Mouse (Mus musculus) left cerebral cortex, adult 9 months (tissue): ENCODE results near the gene Ccdc89.

Experiments
- DNase-seq, 2 experiments: peaks; one replicate each; pipeline ENCODE4 v3.0.0; 2022; ENCODE audit warnings: low spot score in 2 of 2

Ccdc89 gene

DNA sequence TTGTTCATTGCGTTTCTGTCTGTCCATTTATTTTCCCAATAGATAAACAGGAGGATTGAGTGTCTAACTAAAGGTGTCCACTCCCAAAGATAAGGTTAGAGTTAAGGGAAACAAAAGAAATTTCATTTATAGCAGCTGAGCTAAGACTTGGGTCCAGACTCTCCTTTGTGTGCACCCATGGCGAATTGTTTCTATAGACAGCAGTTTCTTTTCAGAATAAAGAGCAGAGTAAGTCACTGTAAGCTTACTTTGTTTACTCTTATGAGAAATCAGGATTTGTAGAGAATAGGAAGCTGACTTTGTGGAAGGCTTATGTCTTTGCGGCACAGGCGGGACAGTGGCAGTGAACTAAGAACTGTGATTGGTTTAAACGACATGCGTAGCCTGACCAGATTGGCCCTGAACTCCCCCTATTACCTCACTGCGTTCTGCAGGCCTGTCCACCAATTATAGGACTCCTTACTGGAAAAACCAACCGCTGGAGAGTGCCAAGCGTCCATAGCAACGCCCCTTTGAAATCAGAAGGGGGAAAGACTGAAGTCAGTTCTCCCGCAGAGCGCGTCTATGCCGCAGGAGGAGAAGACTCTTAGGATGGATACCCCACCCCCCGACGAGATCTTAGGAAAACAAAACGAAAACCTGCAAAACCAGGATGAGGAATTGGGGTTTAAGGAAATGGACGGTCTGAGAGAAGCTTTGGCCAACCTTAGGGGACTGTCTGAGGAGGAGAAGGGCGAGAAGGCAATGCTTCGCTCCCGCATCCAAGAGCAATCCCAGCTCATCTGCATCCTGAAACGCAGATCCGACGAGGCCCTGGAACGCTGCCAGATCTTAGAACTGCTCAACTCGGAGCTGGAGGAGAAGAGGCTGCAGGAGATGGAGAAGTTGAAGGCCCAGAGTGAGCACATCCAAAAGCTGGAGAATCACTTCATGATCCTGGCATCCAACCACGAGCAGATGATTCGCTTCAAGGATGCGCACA is at the start of gene Ccdc89:
Gene Ccdc89 (plus strand): TSS at position 558 of the 982 bp plus-strand sequence.
- peak; percentile 76 to 86 for DNase-seq

DNA sequence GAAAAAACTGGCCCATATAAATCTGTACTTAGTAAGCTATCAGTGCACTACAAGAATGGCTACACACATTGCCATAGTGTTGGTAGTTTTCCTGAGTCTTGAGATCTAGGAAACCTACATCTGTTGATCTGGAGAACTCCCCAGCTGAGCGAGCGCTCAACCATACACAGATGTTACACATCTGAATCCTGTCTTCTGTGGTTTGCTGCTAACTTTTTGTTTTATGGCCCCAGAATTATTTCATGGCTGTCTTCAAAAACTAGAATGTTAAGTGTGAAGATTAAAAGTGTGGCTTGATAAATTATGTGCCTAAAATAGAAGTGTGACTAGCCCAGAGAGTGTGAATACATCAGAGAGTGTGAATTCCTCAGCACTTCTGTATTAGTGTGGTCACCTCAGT is 42.0 kb upstream of the Ccdc89 start:
- DNase-seq: no peak

GRCm38 (mm10) chr7:90386885-90387459 is 39.4 kb upstream of the Ccdc89 start:
- DNase-seq: peak; percentile 14 to 64

GRCm38 (mm10) chr7:90389765-90390164 is 36.6 kb upstream of the Ccdc89 start:
- DNase-seq: no peak

DNA sequence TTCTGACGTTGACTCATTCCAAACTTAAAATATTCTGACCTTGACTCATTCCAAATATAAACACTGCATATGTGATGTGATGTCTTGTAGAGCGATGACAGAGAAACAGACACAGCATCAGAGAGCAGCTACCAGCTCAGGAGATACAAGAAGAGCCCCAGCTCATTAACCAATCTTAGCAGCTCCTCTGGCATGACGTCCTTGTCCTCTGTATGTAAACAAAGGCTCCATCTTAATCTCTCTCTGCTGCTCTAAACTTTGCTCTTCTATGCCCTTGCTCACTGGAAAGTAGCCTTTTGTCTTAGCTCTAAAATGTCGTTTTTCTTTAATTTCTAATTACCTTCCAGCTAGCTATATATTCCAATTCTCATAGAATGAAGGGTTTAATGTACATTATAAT is 31.3 kb upstream of the Ccdc89 start:
- no peak for DNase-seq

DNA sequence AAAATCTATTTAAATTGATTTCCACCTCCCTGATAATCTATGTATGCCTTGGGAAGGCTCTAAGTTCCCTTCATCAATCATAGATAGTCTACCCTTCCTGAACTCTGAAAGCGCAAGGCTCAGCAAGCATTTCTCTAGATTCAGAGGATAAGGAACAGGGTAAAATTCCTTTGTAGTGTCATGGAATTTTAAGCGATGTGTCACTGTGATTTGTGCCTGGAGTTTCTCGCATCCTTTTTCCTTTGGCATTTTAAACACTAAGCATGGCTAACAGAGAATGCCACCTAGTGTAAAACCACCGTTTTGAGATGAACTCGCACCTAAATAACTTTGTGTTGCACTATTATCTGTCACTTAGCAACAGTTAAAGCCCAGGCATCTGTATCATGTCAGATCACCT is 30.4 kb upstream of the Ccdc89 start:
- no peak for DNase-seq

DNA sequence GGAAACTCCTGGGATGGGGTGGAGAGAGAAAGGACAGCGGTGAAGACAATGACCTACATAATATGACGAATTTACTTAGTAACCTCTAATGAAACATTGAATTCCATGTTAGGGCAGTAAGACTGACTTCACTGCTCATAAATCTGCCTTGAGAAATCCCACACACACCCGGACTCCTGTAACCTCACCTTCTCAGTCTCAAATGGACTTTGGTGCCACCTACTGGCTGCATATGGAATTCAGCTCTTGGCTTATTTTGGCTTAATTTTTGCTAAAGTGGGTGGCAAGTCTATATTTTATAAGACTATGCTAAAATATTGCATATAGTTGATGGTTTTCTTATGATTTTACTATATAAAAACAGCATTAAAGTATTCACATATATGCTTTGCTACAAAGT is 16.4 kb upstream of the Ccdc89 start:
- DNase-seq: peak in 1 of 2 experiments; percentile 71

DNA sequence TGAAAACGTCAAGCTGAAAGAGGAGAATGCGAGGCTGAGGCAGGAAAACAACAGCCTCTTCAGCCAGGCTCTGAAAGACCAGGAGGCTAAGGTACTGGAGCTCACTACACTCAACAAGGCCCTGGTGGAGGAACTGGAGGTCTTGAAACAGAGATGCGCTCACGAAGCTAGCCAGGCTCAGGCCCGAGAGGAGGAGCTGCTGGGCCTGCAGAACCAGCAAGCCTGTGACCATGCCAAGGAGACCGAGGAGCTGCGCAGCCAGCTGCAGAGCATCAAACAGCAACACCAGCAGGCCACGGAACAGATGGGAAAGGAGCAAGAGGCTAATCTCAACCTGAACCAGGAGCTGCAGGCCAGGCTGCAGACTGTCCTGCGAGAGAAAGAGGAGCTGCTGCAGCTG is 629 bp downstream of the Ccdc89 start:
- DNase-seq: no peak

DNA sequence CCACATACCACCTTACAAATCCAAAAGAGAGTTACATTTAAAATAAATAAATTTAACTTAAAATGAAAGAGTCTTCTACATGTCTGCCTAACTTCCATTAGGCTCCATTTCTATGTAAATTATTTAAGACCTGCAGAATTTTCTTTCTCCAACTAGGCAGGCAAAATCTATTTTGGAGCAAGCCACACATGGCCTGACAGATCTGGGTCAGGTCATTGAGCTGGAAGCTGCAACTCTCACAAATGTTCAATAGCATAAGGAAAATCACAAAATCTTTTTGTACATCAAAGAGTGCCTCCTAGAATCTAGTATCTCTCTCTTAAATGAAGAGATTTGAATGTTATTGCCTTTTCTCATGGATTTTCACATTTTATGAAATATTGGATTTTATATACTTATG is 5.8 kb downstream of the Ccdc89 start:
- DNase-seq: no peak

GRCm38 (mm10) chr7:90440044-90440443 is 13.7 kb downstream of the Ccdc89 start:
- DNase-seq: no peak

GRCm38 (mm10) chr7:90442070-90442469 is 15.7 kb downstream of the Ccdc89 start:
- no peak for DNase-seq

DNA sequence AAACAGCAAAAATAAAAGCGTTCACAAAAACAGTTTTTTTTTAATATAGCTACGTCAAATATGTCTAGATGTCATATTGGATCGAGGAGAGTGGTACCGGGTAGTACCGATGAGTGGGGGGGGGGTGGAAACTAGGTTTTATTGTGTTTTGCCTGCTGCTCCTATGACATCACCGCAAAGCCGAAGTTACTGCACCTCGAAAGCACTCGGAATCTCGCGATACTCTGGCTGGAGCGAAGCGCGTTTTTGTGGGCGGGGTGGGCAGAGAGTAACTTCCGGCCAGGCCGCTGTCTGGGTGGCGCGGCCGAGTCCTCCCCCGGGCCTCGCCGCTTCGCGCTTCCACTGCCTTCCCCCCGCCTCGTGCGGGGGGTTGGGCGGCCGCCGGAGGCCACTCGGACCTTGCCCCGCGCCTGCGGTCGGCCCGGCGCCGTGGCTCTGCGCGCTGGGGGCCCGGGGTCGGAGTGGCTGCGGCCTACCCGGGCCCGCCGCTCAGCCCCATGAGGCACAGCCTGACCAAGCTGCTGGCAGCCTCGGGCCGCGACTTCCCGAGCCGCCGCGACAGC is 16.2 kb downstream of the Ccdc89 start, which contains the start of gene Crebzf:
Gene Crebzf (plus strand): TSS at position 212 of the 563 bp plus-strand sequence.
- DNase-seq: peak; percentile 89 to 96

DNA sequence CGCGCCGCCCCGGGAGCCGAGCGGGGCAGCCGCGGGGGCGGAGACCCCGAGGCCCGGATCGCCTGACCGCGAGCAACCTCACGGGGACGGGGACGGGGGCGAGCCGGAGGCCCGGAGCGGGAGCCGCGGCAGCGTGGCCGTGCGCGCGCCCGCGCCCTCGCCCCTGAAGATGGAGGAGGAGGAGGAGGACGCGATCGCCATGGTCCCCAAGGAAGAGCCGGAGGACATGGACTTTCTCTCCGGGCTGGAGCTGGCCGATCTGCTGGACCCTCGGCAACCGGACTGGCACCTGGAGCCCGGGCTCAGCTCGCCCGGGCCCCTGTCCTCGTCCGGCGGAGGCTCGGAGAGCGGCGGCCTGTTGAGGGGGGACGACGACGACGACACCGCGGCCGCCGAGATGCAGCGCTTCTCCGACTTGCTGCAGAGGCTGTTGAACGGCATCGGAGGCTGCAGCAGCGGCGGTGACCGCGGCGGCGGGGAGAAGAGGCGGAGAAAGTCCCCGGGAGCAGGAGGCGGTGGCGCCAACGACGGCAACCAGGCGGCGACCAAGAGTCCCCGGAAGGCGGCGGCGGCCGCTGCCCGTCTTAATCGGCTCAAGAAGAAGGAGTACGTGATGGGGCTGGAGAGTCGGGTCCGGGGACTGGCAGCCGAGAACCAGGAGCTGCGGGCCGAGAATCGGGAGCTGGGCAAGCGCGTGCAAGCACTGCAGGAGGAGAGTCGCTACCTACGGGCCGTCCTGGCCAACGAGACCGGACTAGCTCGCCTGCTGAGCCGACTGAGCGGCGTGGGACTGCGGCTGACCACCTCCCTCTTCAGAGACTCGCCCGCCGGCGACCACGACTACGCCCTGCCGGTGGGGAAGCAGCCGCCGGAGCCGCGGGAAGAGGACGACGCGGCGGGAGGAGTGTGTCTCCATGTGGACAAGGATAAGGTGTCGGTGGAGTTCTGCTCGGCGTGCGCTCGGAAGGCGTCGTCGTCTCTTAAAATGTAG is 17.0 kb downstream of the Ccdc89 start:
- DNase-seq: peak in 1 of 2 experiments; percentile 52

DNA sequence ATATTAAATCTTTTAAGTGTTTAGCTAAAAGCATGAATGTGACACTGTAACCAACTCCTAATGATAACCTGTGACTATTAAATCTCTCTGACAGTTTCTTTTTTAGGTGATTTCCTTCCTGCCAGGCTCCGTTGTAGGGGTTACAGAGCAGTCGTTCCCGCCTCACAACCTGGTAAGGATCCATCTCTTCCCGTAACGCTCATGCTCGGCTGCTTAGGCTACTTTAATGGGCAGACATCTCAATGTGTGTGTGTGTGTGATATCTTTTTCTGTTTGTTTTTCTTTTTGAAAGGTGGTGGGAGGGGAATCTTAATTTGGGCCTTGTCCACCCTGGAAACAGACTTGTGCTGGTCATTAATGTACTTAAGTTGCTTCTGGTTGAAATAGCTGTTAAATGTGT is 17.8 kb downstream of the Ccdc89 start:
- DNase-seq: no peak

- DNase-seq: no peak
These were observed 29.9 kb downstream of the Ccdc89 start for GRCm38 (mm10) chr7:90456149-90456844.

- peak; percentile 62 to 84 for DNase-seq
These were observed 30.6 kb downstream of the Ccdc89 start, which contains the start of gene Tmem126a for GRCm38 (mm10) chr7:90456845-90457468. Gene Tmem126a, minus strand, starts transcription at chr7:90457229.

- no peak for DNase-seq
These were observed 31.1 kb downstream of the Ccdc89 start for GRCm38 (mm10) chr7:90457517-90457916.

GRCm38 (mm10) chr7:90460330-90460729 is 34.0 kb downstream of the Ccdc89 start:
- no peak for DNase-seq

DNA sequence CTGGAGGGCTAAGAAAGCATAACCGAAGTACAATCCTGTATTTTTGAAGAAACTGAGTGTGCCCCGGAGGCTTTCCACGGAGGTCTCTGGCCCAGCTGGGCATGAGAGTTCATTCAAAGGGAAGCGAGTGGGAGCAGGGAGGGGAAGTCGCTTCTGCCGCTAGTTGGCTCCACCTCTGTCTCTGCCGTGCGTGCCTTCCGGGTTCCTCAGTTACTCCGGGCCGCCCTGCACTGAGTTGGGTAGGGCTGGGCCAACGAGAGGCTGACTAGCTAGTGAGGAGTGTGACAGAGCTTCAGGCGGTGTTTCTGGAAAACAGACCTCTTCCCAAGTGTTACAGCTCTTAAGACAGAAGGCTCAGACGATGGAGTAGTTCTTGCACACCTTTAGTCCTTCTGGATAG is 34.6 kb downstream of the Ccdc89 start:
- DNase-seq: no peak

DNA sequence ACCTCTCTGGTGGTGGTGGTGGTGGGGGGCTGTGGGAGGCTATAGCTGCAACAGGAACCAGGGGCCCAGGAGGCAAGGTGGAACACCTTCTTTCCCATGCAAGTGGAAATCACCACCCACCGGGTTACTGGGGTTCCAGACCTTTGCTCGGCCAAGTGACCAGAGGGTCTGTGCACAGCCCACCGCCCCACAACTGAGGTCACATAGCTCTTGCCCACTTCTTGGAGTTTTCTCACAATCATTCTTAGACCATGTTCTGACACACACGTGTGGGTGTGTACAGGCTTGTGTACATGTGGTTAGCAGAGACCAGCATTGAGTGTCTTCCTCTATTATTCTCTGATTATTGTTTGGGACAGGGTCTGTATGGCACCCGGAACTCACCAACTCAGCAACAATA is 35.1 kb downstream of the Ccdc89 start:
- no peak for DNase-seq
